35 mouse cellular contexts compared by ENCODE assay signal in the genomic region with DNA sequence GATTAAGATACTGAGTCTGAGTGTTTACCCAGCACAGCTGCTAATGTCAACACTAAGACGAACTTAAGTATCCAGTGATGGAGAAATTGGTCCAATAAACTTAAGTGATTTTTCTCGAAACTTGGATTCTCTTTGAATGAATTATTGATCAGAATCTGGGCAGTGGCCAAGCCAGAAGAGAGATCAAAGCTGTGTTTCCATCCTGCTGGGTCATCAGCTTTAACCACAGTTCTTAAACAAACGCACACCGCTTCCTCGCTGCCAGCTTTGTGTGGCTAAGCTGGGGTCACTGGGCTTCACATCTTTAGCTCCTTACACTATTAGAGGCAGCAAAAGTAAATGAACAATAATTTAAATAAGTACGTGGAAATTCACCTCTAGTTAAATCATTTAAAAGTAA.
"Had no signal": no experiment of that assay in that cellular context is flagged by ENCODE, and none has a peak within 500 bp of the region (broad histone marks: within the 10 kb centered on the region; RNA-seq: fewer than 3 reads in every experiment).

No protein-coding gene starts in this region.

- ATAC-seq: hindbrain, embryonic 16.5 days; hindbrain, postnatal 0 days; inflammation-experienced regulatory T-cells, adult 6 months; intestine, embryonic 15.5 days; intestine, embryonic 16.5 days; intestine, postnatal 0 days had no signal

- H3K9ac ChIP-seq: heart, embryonic 12.5 days; heart, embryonic 13.5 days; heart, embryonic 15.5 days; hindbrain, embryonic 12.5 days; hindbrain, embryonic 13.5 days; hindbrain, embryonic 14.5 days; hindbrain, embryonic 15.5 days; intestine, embryonic 15.5 days; kidney, embryonic 15.5 days had no signal

- H3K4me1 ChIP-seq: heart, embryonic 10.5 days; heart, embryonic 12.5 days; heart, embryonic 13.5 days; heart, embryonic 15.5 days; hindbrain, embryonic 12.5 days; hindbrain, embryonic 13.5 days; hindbrain, embryonic 15.5 days; intestine, embryonic 15.5 days; kidney, embryonic 15.5 days had no signal

- H3K27ac ChIP-seq: heart, adult 2 months; heart, embryonic 10.5 days; heart, embryonic 13.5 days; heart, embryonic 15.5 days; hindbrain, embryonic 10.5 days; hindbrain, embryonic 12.5 days; hindbrain, embryonic 13.5 days; hindbrain, embryonic 14.5 days; hindbrain, embryonic 15.5 days; hindbrain, postnatal 0 days; intestine, embryonic 15.5 days; kidney, embryonic 15.5 days; kidney, postnatal 0 days; layer of hippocampus, adult 2 months had no signal

- H3K4me3 ChIP-seq: heart, adult 2 months; heart, embryonic 10.5 days; heart, embryonic 12.5 days; heart, embryonic 13.5 days; heart, embryonic 15.5 days; hindbrain, embryonic 10.5 days; hindbrain, embryonic 12.5 days; hindbrain, embryonic 13.5 days; hindbrain, embryonic 15.5 days; intestine, embryonic 15.5 days; kidney, embryonic 15.5 days; layer of hippocampus, adult 2 months had no signal

- DNase-seq: heart, adult 2 months; heart, postnatal 10 days; heart, postnatal 14 days; heart, postnatal 36 days; heart, postnatal 4 days; kidney, adult 11 months; kidney, adult 18-20 months; kidney, adult 2 months; kidney, adult 8-10 months; kidney, adult 9 months; kidney, postnatal 10 days; kidney, postnatal 14 days; kidney, postnatal 25 days; kidney, postnatal 36 days; kidney, postnatal 4 days; layer of hippocampus, adult 9-11 months had no signal

- H3K4me2 ChIP-seq: heart, embryonic 11.5 days; heart, embryonic 12.5 days; heart, embryonic 13.5 days; heart, embryonic 15.5 days; hindbrain, embryonic 12.5 days; hindbrain, embryonic 13.5 days; hindbrain, embryonic 14.5 days; hindbrain, embryonic 15.5 days; intestine, embryonic 15.5 days; kidney, embryonic 15.5 days had no signal

- H3K27me3 ChIP-seq: heart, embryonic 12.5 days; heart, embryonic 13.5 days; heart, embryonic 15.5 days; hindbrain, embryonic 12.5 days; hindbrain, embryonic 13.5 days; hindbrain, embryonic 15.5 days; intestine, embryonic 15.5 days had no signal

- H3K36me3 ChIP-seq: heart, embryonic 10.5 days; heart, embryonic 12.5 days; heart, embryonic 13.5 days; heart, embryonic 15.5 days; hindbrain, embryonic 10.5 days; hindbrain, embryonic 12.5 days; hindbrain, embryonic 13.5 days; hindbrain, embryonic 15.5 days; intestine, embryonic 15.5 days; kidney, embryonic 15.5 days had no signal

- H3K9me3 ChIP-seq: heart, embryonic 10.5 days; heart, embryonic 12.5 days; heart, embryonic 13.5 days; heart, embryonic 15.5 days; hindbrain, embryonic 10.5 days; hindbrain, embryonic 12.5 days; hindbrain, embryonic 13.5 days; hindbrain, embryonic 15.5 days; intestine, embryonic 15.5 days; kidney, embryonic 15.5 days had no signal
